Mouse (Mus musculus) retina, postnatal 7 days (tissue): ENCODE data around the gene Nek7.

Experiments used
- DNase-seq: peaks from one replicate; pipeline ENCODE4 v3.0.0-alpha.2; 2012; ENCODE audit warnings: low read depth, low spot score

The Nek7 gene

GRCm38 (mm10) chr1:138608336-138608735, 11.6 kb downstream of the Nek7 start:
- no peak for DNase-seq

- no peak for DNase-seq
Measured at GRCm38 (mm10) chr1:138607862-138608261, 12.1 kb downstream of the Nek7 start.

DNA sequence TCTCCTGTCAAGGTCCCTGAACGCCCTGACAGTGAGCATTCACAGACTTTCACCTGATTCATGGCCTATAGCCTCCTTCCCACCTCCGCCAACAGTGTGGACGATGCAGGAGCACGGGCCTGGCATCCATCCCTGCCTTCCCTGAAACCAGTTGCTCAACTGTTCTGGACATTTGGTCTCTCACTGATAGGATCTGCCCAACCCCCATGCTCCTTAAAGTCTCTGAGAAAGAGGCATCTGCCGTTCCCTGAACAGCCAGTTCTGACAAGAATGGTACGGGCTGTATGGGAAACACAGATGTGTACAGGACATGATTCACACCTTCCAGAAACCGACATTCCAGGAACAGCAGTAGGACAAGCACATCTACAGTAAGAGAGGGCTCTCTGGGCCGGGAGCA, 13.2 kb downstream of the Nek7 start:
- no peak for DNase-seq

DNA sequence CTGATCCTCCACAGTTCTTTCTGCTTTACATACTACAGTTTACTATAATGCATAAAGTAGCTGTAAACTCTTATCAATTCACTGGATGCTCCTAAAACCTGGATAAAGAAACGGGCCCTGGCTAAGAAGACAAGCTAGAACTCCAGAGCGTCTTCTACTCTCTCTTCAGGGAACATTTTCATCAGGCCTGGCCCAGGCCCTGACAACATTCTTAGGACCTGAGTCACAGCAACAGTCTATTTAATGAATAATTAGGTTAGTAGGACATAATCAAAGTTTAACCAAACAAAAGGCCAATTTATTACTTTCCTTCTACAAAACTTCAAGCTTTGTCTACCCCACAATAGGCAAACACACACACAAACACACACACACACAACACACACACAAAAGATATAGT, 15.2 kb downstream of the Nek7 start:
- no peak for DNase-seq

DNA sequence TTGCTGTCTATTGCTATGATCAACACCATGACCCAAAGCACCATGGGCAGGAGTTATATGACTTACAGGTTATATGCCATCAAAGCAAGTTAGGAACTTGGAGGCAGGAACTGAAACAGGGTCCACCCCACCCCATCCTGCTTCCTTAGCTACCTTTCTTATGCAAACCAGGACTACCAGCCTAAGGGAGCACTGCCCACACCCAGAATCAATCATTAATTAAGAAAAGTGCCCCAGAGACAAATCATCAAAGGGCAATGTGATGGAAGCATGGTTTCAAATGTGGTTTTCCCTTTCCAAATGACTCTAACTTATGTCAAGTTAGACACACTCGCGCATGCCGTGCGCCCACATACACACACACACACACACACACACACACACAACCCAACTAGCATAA, 16.0 kb downstream of the Nek7 start:
- no peak for DNase-seq

DNA sequence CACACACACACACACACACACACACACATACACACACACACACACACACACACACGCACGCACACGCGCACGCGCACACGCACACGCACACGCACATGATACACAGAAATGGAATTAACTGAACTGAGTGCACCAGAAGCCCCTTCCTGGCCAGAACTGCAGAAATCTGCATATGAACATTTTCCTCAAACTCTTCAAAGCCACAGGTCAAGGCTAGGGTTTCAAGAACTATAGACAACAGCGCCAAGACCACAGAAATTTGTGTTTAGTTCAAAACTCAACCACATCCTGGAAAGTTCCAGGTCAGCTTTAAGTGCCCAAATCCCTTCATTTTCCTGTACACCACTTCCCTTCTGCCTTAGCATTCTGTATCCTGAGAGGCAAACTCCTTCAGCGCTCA, 21.9 kb downstream of the Nek7 start:
- no peak for DNase-seq

GRCm38 (mm10) chr1:138596127-138596706, 23.7 kb downstream of the Nek7 start:
- no peak for DNase-seq

- no peak for DNase-seq
Measured at GRCm38 (mm10) chr1:138594910-138595309, 25.0 kb downstream of the Nek7 start.

DNA sequence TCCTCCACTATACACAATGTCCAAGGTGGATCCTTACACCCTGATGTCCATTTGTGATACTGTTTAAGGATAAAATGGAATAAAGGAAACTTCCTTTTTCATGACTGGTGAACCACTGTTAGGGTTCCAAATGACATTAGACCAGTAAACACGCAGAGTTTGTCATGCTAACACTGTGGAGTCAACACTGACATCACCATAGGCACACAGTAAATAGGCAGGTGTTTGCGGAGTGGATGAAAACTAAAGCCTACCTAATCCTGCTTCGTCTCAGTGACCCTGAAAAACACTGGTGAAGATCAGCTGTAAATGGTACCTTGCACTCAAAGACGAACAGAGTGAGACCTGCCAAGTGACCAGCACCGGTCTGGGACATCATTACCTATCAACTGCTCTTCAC, 26.0 kb downstream of the Nek7 start:
- DNase-seq: no peak

DNA sequence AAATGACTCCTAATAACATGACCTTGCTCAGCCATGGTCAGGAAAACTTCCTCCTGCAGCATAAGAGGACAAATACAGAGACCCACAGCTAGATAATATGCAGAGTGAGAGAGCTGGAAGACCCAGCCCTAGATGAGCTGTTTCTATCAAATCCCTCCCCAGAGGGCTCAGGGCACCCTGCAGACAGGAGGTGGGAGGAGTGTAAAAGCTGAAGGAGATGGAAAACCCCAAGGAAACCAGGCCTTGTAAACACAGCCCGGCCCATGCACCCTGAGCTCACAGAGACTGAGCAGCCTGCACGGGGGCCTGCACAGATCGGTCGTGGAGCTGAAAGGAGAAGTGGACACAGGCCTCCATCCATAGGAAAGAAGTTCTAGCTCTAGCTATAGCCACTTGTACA, 27.5 kb downstream of the Nek7 start:
- no peak for DNase-seq

GRCm38 (mm10) chr1:138590451-138591022, 29.4 kb downstream of the Nek7 start:
- DNase-seq: no peak

GRCm38 (mm10) chr1:138589126-138589525, 30.8 kb downstream of the Nek7 start:
- DNase-seq: no peak

DNA sequence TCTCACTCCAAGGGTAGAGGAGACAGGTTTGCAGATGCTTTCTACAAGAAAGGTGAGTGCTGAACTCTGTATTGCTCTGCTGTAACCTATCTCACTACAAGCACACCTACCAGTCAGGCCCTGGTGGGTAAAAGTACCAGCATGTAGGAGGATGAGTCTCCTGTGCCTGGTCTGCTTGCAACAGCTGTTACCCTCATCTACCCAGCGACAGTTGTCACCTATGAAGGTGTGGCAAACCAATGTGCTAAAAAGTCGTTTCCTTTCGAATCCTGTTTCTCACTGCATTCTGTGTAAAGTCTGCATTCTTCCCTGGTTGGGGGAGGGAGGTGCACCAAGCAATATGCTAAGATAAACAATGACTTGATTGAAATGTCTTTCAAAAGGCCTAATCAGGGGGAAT, 32.1 kb downstream of the Nek7 start:
- DNase-seq: no peak

- no peak for DNase-seq
Measured at GRCm38 (mm10) chr1:138586891-138587290, 33.0 kb downstream of the Nek7 start.

GRCm38 (mm10) chr1:138584423-138585013, 35.4 kb downstream of the Nek7 start:
- DNase-seq: no peak

DNA sequence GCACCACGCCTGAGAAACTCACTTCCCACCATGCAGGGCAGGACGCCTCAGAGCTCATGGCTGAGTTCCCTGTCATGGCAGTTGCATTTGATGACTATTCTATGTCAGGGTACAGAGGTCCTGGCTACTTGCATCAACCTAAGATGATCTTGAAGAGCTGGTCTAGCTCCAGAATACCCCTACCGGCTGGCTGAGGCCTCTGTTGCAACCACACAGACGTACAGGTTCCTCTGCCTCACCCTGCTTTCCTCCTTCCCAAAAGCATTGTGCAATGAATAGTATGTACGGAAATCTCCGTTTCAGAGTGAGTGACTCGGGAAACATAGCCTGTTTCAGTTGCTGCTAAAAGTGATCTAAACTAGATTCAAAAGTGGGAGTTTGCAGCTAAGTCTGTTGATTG, 37.7 kb downstream of the Nek7 start:
- DNase-seq: no peak

DNA sequence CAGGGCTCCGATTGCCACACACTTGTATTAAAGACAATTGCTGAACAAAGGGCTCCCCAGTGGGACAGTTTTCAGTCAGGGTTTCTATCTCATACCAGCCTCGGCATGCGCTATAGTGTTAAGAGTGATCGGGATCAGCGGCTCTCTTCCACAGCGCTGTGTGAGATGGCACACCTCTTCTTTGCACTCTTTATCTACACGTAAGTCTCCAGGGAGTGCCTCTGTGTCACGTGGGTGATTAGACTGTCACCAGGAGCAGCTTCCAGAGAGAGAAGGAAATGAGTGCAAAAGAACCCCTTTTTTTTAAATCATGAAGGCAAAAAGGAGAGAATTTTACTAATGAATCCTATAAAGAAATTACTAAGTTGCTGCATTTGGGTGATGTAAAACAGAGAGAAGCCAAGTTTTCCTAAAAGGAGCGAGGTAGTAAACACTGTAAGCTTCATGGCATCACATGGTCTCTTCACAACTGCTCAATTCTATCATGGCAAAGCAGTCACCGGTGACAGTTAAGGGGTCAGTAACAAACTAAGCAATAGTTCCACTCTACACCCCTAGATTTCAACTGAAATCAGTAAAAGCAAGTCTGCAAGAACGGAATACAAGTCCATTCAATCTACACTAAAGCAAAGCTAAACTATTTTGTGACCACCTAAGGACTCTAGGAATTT, 40.0 kb downstream of the Nek7 start:
- no peak for DNase-seq

DNA sequence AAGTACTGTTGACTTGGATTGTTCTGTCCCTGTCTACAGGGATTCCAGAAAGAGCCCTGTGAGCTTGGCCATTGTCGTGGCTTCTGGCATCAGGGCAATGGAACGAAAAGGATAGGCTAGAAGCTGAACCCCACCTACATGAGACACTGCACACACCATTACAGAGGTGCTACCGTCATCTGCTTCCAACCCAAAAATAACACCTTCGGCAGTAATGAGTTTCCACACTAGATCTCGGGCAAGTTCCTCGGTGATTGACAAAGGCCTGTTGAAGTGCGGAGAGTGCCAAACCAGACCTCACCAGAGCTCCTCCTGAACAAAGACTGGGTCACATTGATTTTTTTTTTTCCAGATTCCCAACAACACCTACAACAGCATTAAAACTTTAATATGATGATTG, 40.7 kb downstream of the Nek7 start:
- DNase-seq: no peak

DNA sequence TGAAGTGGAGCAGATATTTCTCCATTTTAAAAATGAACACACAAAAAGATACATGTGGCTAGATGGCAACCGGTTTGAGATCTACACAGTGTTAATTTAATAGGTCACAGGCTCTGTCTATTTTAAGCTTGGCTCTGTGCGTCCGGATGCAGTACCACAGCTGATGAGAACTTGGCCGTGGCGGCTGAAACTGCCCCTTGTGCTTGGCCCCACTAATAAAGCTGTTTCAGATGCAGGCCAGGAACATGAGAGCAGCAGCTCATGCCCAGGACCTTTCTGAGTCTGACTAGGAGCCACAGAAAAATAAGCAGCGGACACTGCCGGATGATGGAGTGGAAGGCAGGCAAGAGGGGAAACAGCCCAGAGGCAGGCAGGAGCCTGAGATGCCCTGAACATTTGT, 43.1 kb downstream of the Nek7 start:
- no peak for DNase-seq

DNA sequence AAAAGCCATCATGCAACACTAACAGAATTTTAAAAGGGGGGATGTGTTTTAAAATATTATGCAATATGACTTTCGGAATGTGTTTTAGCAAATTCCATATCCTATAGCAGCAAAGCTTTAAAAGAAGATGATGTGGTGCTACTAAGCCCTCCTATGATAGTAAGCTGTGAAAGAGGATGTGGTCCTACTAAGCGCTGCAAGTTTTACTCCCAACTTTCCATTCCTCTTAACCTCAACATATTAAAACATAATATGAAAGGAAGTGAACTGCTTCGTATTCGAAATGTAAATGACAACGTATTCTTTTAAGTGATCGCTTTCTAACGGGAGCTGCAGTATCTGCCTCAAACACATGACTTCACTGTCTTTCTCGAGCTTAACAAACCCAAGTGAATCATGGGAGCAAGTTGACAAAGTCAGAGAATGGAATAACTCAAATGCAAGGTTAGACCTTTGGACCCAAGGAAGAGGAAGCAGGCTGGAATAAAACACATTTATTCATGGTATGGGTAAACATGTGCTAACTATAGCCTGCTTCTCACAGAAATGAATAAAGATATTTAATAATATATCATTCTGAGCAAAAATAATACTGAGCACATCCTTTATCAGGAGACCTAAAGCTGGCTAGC, 43.8 kb downstream of the Nek7 start:
- no peak for DNase-seq

GRCm38 (mm10) chr1:138575629-138576028, 44.3 kb downstream of the Nek7 start:
- DNase-seq: no peak

DNA sequence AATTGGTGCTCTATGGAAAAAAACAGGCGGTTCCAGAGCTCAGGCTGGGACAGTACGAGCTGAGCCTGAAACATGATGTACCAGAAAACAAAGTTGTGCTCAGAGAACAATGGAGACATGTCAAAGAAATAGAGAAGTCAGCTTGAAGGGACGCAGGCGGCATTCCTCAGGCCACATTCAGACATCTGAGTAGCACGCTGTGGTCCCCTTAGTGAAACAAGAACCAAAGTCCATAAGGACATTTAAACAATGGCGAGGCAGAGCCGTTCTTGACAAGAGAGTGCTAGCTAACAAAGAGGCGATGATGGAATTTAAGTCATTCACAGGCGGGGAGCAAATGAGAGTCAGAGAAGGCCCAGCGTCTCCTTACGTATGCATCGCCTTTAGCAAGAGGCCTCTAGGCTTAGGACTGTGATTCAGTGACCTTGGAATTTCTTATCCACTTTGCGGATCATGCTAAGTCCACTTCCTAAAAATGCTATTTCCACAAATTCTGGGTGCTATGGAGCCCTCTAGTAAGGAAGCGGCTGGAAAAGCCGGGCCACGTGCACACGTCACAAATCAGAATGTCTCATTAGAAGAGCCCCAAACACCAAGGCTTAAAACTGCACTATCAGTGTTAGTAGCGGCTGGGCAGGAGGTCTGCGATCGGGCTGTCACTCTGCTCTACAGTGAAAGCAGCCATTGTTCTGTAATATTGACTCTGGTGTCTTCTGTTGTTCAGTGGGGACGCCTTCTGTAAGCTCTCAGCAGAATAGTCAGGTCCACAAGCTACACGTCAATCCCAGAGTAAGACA, 48.2 kb downstream of the Nek7 start:
- no peak for DNase-seq
